Mouse (Mus musculus): ENCODE data around the gene Inpp5b. TPM values are rescaled to one million over a fixed set of nuclear protein-coding genes. Genes with fewer than 3 reads are reported as not detected.

Gene Inpp5b
- polyA plus RNA-seq, 1 experiment: 47.3 TPM

DNA sequence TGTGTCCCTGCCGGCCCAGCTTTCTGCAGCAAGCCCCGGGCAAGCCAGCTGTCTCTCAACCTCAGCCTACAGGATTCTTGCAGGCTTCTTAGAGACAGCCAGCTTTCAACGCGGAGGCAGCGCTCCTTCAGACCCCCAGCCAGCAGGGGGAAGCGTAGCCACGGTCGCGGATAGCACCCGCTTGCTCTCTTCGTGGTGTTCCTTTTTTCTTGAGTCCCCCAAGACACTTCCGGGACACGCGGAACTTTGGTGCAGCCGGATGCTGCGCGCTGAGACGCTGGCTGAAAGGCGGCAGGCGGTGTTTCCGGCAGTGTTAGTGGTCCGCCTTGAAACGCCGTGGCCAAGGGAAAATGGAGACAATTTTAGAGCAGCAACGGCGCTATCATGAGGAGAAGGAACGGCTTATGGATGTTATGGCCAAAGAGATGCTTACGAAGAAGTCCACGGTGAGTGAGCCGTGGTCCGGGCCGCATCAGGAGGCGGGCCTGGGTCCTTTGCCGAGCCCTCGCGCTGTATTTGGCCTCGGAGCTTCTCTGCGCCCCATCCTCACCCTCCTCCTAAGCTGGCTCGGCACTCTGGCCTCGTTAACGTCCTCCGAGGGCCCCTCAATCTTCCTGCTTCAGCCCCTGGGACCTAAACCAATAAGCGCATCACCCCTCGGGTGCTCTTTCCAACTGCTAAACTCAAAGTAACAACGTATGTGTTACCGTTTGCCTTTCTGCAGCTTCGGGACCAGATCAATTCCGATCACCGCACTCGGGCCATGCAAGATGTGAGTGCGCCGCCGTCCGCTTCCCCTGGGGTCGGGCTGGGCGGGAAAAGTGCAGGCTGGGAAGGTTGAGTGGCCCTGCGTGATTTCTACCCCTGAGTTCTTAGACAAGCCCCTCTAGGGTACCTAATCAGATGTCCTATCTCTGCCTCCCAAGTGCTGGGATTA, 26.8 kb upstream of the Inpp5b start, which contains the start of gene Sf3a3:
Sf3a3 (plus strand) TSS at position 232 of the 937 bp plus-strand sequence.
- TF ChIP-seq POLR2A (IDR thresholded peaks at IDR 0.05; ENCODE audit: borderline replicate concordance, extremely low read depth, insufficient read depth, insufficient read length, poor library complexity, severe bottlenecking) (no peak), CTCF (IDR thresholded peaks at IDR 0.05; ENCODE audit: borderline replicate concordance, extremely low read depth, insufficient read depth, insufficient read length) (peak; percentile 89)
- DNase-seq (ENCODE audit: low read depth): peak; percentile 99

DNA sequence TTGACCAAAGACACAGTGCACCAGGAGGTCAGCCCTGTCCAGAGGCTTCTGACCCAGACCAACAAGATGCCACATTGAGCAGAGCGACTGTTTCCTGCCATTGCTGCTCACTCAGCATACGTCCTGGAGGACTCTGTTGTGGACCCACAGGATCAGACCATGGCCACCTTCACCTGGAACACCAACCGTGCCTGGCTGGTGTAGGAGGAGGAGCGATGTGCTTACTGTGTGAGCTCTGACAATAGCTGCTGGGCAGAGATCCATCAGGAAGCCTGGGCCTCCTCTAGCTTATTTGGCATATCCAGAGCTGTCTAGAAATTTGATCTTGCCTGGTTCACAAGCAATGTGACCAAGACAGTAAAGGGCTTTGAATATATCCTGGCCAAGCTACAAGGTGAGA, 22.5 kb upstream of the Inpp5b start:
- no peak for DNase-seq (ENCODE audit: low read depth)
- TF ChIP-seq CTCF (IDR thresholded peaks at IDR 0.05; ENCODE audit: borderline replicate concordance, extremely low read depth, insufficient read depth, insufficient read length) (no peak), POLR2A (IDR thresholded peaks at IDR 0.05; ENCODE audit: borderline replicate concordance, extremely low read depth, insufficient read depth, insufficient read length, poor library complexity, severe bottlenecking) (no peak)

DNA sequence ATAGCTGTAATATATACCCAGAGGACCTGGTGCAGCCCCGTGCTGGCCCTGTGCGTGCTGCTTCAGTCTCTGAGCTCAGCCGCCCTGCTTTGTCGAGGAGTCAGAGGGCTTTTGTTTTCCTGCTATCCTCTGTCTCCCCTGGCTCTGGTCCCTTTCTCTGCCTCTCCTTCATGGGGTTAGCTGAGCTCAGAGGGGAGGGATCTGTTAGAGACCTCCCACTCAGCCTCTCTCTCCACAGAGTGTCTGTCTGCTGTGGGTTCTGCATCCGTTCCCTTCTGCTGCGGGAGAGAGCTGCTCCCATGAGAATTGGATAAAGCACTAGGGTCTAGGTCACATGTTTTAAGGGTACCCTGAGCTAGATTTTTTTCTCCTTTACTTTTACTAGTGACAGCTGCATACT, 15.5 kb upstream of the Inpp5b start:
- no peak for DNase-seq (ENCODE audit: low read depth)

DNA sequence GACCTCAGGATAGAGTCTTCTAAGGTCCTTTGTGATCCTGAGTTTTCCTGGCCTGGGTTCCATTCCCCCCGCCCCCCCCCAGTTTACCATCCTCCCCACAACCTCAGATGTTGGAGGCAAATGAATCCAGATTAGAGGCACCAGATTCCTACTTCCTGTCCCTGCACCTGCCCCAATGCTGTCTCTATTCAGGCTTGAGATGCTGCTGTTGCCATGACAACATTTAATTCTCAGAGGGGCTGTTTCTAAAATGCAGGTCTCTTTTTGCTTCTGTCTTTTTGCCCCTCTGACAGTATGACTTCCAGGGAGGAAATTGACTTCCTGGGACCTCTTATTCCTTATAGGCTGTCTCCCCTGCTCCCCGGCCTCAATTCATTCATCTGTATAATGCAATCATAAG, 4.7 kb upstream of the Inpp5b start:
- peak; percentile 41 for DNase-seq (ENCODE audit: low read depth)
- no peak for TF ChIP-seq CTCF (IDR thresholded peaks at IDR 0.05; ENCODE audit: borderline replicate concordance, extremely low read depth, insufficient read depth, insufficient read length)
- no peak for TF ChIP-seq POLR2A (IDR thresholded peaks at IDR 0.05; ENCODE audit: borderline replicate concordance, extremely low read depth, insufficient read depth, insufficient read length, poor library complexity, severe bottlenecking)

More for the DNA sequence above, 15.5 kb upstream of the Inpp5b start:
- TF ChIP-seq POLR2A (IDR thresholded peaks at IDR 0.05; ENCODE audit: borderline replicate concordance, extremely low read depth, insufficient read depth, insufficient read length, poor library complexity, severe bottlenecking): no peak
- no peak for TF ChIP-seq CTCF (IDR thresholded peaks at IDR 0.05; ENCODE audit: borderline replicate concordance, extremely low read depth, insufficient read depth, insufficient read length)

DNA sequence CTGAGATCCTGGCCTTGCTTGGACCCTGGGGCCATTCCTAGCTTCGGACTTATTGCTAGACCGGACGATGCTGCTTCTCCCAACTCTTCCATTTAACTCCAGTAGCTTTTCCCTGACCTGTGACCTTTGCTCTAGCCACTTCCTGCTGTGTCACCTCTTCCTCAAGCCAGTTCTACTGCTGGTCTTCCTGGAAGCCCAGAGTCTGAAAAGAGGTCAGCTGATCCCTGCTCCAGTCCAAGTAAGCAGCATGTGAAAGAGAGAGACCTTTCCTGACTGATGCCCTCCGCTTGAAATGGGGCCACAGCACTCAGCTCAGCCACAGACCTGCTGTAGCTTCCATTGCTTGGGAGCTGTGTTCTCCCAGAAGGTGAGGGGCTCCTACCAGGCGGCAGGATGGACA, 4.2 kb upstream of the Inpp5b start:
- no peak for TF ChIP-seq POLR2A (IDR thresholded peaks at IDR 0.05; ENCODE audit: borderline replicate concordance, extremely low read depth, insufficient read depth, insufficient read length, poor library complexity, severe bottlenecking)
- TF ChIP-seq CTCF (IDR thresholded peaks at IDR 0.05; ENCODE audit: borderline replicate concordance, extremely low read depth, insufficient read depth, insufficient read length): no peak
- DNase-seq (ENCODE audit: low read depth): no peak

DNA sequence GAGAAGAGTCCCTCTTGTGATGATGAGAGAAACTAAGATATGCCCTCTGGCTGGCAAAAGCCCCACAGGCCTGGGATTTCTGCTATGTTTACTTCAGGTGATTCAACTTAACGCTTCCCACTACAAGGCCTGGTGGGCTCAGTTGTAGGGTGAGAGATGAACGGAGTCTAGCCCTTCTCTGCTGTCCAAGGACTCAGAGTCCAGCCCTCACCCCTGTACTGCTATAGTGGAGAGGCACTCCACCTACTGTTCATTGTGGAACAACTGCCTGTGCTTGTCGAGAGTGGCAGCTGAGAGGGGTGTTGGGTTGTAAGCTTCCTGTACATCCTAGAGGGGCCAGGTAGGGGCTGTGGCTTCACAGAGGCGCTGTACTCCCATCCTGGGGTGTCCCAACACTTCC, 3.6 kb upstream of the Inpp5b start:
- no peak for TF ChIP-seq POLR2A (IDR thresholded peaks at IDR 0.05; ENCODE audit: borderline replicate concordance, extremely low read depth, insufficient read depth, insufficient read length, poor library complexity, severe bottlenecking)
- TF ChIP-seq CTCF (IDR thresholded peaks at IDR 0.05; ENCODE audit: borderline replicate concordance, extremely low read depth, insufficient read depth, insufficient read length): no peak
- DNase-seq (ENCODE audit: low read depth): no peak

DNA sequence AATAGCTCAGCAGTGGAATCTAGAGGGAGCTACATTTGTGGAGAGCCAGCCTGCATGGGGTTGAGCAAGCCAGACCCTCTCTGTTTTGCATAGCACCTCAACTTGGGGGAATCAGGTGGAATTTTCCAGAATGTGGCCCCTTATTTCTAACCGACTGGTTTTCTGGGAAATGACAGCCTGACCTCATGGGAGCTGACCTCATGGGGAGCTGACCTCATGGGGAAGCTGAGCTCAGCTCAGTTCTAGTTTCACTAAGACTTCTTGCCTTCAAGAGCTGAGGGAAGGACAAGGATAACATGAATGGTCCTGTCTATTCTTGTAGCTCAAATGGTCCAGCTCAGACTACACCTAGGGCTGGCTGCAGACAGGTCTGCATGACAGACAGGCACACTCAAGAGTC, 2.9 kb upstream of the Inpp5b start:
- no peak for TF ChIP-seq POLR2A (IDR thresholded peaks at IDR 0.05; ENCODE audit: borderline replicate concordance, extremely low read depth, insufficient read depth, insufficient read length, poor library complexity, severe bottlenecking)
- TF ChIP-seq CTCF (IDR thresholded peaks at IDR 0.05; ENCODE audit: borderline replicate concordance, extremely low read depth, insufficient read depth, insufficient read length): no peak
- no peak for DNase-seq (ENCODE audit: low read depth)

DNA sequence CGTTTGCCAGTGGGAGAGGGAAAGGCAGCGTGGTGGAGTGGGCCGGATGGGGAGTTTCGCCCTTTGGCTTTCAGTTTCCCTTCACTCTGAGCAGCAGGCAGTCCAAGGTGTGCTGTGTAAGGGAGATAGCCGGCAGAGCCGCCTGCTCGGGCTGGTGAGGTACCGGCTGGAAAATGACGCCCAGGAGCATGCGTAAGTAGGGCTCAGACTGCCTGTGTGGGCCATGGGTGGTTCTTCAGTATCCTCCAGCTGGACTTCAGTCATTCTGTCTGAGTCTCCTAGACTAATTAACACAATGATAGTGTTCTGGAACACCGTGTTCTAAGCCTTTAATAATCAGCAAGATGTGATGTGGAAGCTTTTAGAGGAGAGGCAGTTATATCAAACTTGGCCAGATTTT, 1.2 kb downstream of the Inpp5b start:
- no peak for DNase-seq (ENCODE audit: low read depth)
- TF ChIP-seq POLR2A (IDR thresholded peaks at IDR 0.05; ENCODE audit: borderline replicate concordance, extremely low read depth, insufficient read depth, insufficient read length, poor library complexity, severe bottlenecking) (no peak), CTCF (IDR thresholded peaks at IDR 0.05; ENCODE audit: borderline replicate concordance, extremely low read depth, insufficient read depth, insufficient read length) (no peak)

DNA sequence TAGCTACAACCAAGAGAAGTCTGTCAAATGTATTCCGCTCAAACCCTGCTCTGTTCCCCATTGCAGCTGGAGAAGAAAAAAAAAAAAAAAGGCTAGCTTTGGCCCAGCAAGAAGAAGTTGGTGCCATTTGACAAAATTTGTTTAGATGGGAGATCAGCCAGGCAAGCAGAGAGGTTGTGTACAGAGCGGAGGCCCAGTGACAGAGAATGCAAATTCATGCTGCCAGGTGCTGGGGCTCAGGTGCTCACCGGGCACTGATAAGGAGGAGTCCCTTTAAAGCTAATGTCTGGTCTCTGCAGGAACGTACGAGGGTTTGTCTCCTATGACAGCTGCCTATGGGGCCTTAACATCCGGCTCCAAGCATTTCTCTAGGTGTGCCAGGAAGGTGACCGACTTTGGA, 4.9 kb downstream of the Inpp5b start:
- TF ChIP-seq CTCF (IDR thresholded peaks at IDR 0.05; ENCODE audit: borderline replicate concordance, extremely low read depth, insufficient read depth, insufficient read length): no peak
- no peak for TF ChIP-seq POLR2A (IDR thresholded peaks at IDR 0.05; ENCODE audit: borderline replicate concordance, extremely low read depth, insufficient read depth, insufficient read length, poor library complexity, severe bottlenecking)
- DNase-seq (ENCODE audit: low read depth): no peak

DNA sequence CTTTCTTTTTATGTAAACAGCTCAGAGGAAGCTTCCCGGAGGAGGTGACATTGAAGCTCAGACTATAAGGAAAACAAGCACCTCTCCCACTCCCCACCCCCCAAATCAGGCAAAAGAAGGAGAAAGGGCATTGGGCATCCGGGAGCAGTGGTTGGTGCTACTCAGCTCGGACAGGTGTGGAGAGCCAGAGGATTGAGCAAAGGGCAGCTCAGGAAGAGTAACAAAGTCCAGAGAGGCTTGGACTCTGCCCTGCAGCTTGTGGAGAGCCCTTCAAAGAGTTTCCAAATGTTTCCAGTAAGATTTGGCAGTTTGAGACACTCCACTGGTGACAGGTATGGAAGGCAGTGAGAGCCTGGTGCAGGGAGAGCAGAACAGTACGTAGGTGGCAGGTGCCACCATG, 6.2 kb downstream of the Inpp5b start:
- DNase-seq (ENCODE audit: low read depth): no peak
- TF ChIP-seq CTCF (IDR thresholded peaks at IDR 0.05; ENCODE audit: borderline replicate concordance, extremely low read depth, insufficient read depth, insufficient read length): no peak
- TF ChIP-seq POLR2A (IDR thresholded peaks at IDR 0.05; ENCODE audit: borderline replicate concordance, extremely low read depth, insufficient read depth, insufficient read length, poor library complexity, severe bottlenecking): no peak

DNA sequence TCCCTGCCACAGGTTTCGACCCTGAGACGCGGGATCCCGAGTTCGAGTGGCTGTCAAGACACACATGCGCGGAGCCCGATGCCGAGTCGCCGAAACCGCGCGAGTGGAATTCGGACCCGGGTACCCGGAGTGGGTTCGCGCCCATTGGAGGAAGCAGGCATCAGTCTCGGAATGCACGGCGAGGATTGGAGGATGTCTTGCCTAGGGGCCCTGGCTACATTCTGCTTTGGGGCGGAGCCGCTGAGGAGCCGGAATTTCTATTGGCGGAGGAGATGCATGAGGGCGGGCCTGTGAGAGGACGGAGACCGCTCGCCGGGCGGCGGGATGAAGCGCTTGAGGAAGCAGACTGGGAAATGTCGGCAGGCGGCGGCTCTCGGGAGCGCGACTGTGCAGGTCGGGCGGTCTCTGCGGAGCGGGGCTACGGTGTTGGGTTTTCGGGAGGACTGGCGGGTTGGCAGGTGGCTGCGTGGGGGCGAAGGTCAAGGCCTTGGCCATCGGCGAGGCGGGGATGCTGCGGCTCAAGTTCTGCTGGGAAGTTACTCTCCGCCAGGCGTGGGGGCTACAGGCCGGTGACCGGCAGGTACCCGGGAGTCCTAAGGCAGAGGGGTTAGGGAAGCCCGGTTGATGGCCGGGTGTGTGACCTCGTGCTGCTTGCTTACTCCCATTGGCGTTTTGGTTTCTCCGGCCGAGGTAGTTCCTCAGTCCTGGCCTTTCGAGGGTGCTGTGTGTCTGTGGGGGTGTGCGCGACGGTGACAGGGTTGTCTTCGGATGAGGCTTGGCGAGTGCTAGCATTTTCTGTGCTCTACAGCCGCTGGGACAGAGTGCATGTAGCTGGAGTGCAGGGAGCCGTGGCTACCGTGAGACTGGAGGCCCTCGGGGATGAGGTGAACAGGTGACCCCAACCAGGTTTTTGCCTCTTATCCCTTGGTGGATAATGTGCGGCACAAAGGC, 9.9 kb downstream of the Inpp5b start:
- DNase-seq (ENCODE audit: low read depth): peak; percentile 99

More for the DNA sequence above, 9.9 kb downstream of the Inpp5b start:
- TF ChIP-seq CTCF (IDR thresholded peaks at IDR 0.05; ENCODE audit: borderline replicate concordance, extremely low read depth, insufficient read depth, insufficient read length): no peak
- peak; percentile 37; the same call in 1 of the 2 replicates for TF ChIP-seq POLR2A (IDR thresholded peaks at IDR 0.05; ENCODE audit: borderline replicate concordance, extremely low read depth, insufficient read depth, insufficient read length, poor library complexity, severe bottlenecking)

All from brain, embryonic 14.5 days (tissue).